ENCODE assay signal across 21 mouse cellular contexts in genomic region chr4:62395806-62396205, GRCm38 (mm10). TPM values are rescaled to one million over a fixed set of nuclear protein-coding genes. Genes with fewer than 3 reads are reported as not detected.
"Had no signal": no experiment of that assay in that cellular context is flagged by ENCODE, and none has a peak within 500 bp of the region (broad histone marks: within the 10 kb centered on the region; RNA-seq: fewer than 3 reads in every experiment).

No protein-coding gene starts in this region.

- DNase-seq: kidney, adult 11 months; kidney, adult 9 months; kidney, postnatal 36 days; layer of hippocampus, adult 9-11 months; layer of hippocampus, postnatal 36 days; left cerebral cortex, postnatal 4 days; lung, postnatal 4 days; right cerebral cortex, adult 18-20 months; right cerebral cortex, postnatal 25 days; thymus, postnatal 36 days had no signal

- H3K9ac ChIP-seq: limb, embryonic 13.5 days; liver, embryonic 14.5 days; lung, embryonic 15.5 days; midbrain, embryonic 13.5 days; neural tube, embryonic 15.5 days had no signal

- H3K4me2 ChIP-seq: limb, embryonic 13.5 days; lung, embryonic 15.5 days; midbrain, embryonic 13.5 days; neural tube, embryonic 15.5 days had no signal

- H3K27ac ChIP-seq: kidney, postnatal 0 days; limb, embryonic 13.5 days; liver, embryonic 14.5 days; lung, embryonic 15.5 days; midbrain, embryonic 13.5 days; neural tube, embryonic 15.5 days had no signal

- H3K4me1 ChIP-seq: limb, embryonic 13.5 days; lung, embryonic 15.5 days; midbrain, embryonic 13.5 days; neural tube, embryonic 15.5 days had no signal

- H3K4me3 ChIP-seq: limb, embryonic 13.5 days; lung, embryonic 15.5 days; midbrain, embryonic 13.5 days; myocyte; neural tube, embryonic 15.5 days had no signal

- H3K27me3 ChIP-seq: limb, embryonic 13.5 days; lung, embryonic 15.5 days; midbrain, embryonic 13.5 days; neural tube, embryonic 15.5 days had no signal

- H3K9me3 ChIP-seq: limb, embryonic 13.5 days; lung, embryonic 15.5 days; midbrain, embryonic 13.5 days; neural tube, embryonic 15.5 days had no signal

- ATAC-seq: midbrain, embryonic 13.5 days had no signal

RNA-seq across cellular contexts. Expression of gene Rnf183, which starts 39.2 kb away (rescaled TPM):
- total RNA-seq: layer of hippocampus, adult 18-20 months; layer of hippocampus, postnatal 36 days; left cerebral cortex, postnatal 4 days; midbrain, postnatal 0 days had no signal
- polyA plus RNA-seq: intestine, embryonic 14.5 days; limb, embryonic 13.5 days; liver, embryonic 14.5 days; myocyte; neural tube, embryonic 11.5 days had no signal
